Mouse (Mus musculus) layer of hippocampus, postnatal 14 days (tissue): ENCODE data around the gene Gng11. TPM values are rescaled to one million over a fixed set of nuclear protein-coding genes. Genes with fewer than 3 reads are reported as not detected.

Source experiments
- total RNA-seq, 2 experiments: library from RNA; stranded (reverse); gene quantifications; 2 replicates each; pipeline ENCODE4 v1.2.3; 2021

Gng11 gene
- total RNA-seq, 2 experiments from 2014 or later: 9.9 to 10.8 TPM

Other genes starting within 250 kb of the Gng11 start
- not detected for gene Calcr, start 239.2 kb upstream of the Gng11 start, total RNA-seq
- gene Tfpi2, start 15.0 kb upstream of the Gng11 start, total RNA-seq: under 1 TPM; 0.21 to 0.24 TPM
- not detected for gene Gngt1, start 10.1 kb upstream of the Gng11 start, total RNA-seq
- gene Bet1, start 83.1 kb downstream of the Gng11 start, total RNA-seq: 10 to 100 TPM; 20.4 to 24.8 TPM